Mouse (Mus musculus): ENCODE data around the gene Slc41a2.

GRCm38 (mm10) chr10:83189071-83189470 is 148.6 kb downstream of the Slc41a2 start:
- no peak for TF ChIP-seq CTCF (IDR thresholded peaks at IDR 0.05; ENCODE audit: low read depth, low read length)
- TF ChIP-seq POLR2A (IDR thresholded peaks at IDR 0.05; ENCODE audit: insufficient read depth, low read length), result no peak

Data from ES-Bruce4 (cell line).